Mouse (Mus musculus) left cerebral cortex, postnatal 14 days (tissue): Measurements from ENCODE around the gene Lrrc9. TPM values are rescaled to one million over a fixed set of nuclear protein-coding genes. Genes with fewer than 3 reads are reported as not detected.
A peak's percentile ranks its signal among the peaks of the same experiment; 100 is the strongest.

Experiments
- DNase-seq, 2 experiments: peaks; one replicate each; pipeline ENCODE4 v3.0.0; 2021 to 2022; ENCODE audit warnings: low spot score in 2 of 2, mixed read lengths in 1 of 2
- intact Hi-C: fragments of 180-260 bp; cut with DNase I; formaldehyde crosslinking; loops from one replicate; pipeline ENCODE4 v1.15.1; 2025
- total RNA-seq, 2 experiments: library from RNA; stranded (reverse); gene quantifications; 2 replicates each; pipeline ENCODE4 v1.2.3; 2021

Gene Lrrc9
- total RNA-seq, 2 experiments from 2014 or later = 1.0 to 1.4 TPM

GRCm38 (mm10) chr12:72465826-72466501 lies 24.3 kb downstream of the Lrrc9 start:
- intact Hi-C loops = no loop called here
- DNase-seq = no peak

GRCm38 (mm10) chr12:72467269-72467668 lies 25.6 kb downstream of the Lrrc9 start:
- intact Hi-C loops = no loop called here
- no peak for DNase-seq

- DNase-seq = no peak
- intact Hi-C loops = no loop called here
These were observed 26.1 kb downstream of the Lrrc9 start for GRCm38 (mm10) chr12:72467789-72468188.

- no peak for DNase-seq
- intact Hi-C loops = no loop called here
These were observed 35.2 kb downstream of the Lrrc9 start for GRCm38 (mm10) chr12:72476773-72477450.

- intact Hi-C loops = no loop called here
- no peak for DNase-seq
These were observed 40.6 kb downstream of the Lrrc9 start for GRCm38 (mm10) chr12:72482226-72482625.

- intact Hi-C loops = no loop called here
- no peak for DNase-seq
These were observed 43.2 kb downstream of the Lrrc9 start for GRCm38 (mm10) chr12:72484872-72485271.

- DNase-seq = no peak
- intact Hi-C loops = no loop called here
These were observed 45.8 kb downstream of the Lrrc9 start for GRCm38 (mm10) chr12:72487498-72487897.

- intact Hi-C loops = no loop called here
- DNase-seq = no peak
These were observed 48.3 kb downstream of the Lrrc9 start for GRCm38 (mm10) chr12:72489995-72490394.

- intact Hi-C loops = no loop called here
- DNase-seq = no peak
These were observed 49.5 kb downstream of the Lrrc9 start for GRCm38 (mm10) chr12:72491063-72491719.

GRCm38 (mm10) chr12:72496866-72497600 lies 55.4 kb downstream of the Lrrc9 start:
- DNase-seq = no peak
- intact Hi-C loops = no loop called here

GRCm38 (mm10) chr12:72509606-72510005 lies 67.9 kb downstream of the Lrrc9 start:
- DNase-seq = no peak
- intact Hi-C loops = loop anchor here (10.0 kb wide), 1 partner anchor 465 kb away; no protein-coding TSS in a partner anchor

GRCm38 (mm10) chr12:72515446-72515845 lies 73.8 kb downstream of the Lrrc9 start:
- peak; percentile 40 to 49 for DNase-seq
- intact Hi-C loops = loop anchor here (5.0 to 10.0 kb wide), 2 partner anchors 137 to 459 kb away; no protein-coding TSS in a partner anchor

- intact Hi-C loops = loop anchor here (5.0 to 10.0 kb wide), 2 partner anchors 134 to 457 kb away; no protein-coding TSS in a partner anchor
- no peak for DNase-seq
These were observed 76.6 kb downstream of the Lrrc9 start for GRCm38 (mm10) chr12:72518114-72518728.

- intact Hi-C loops = loop anchor here (5.0 to 10.0 kb wide), 2 partner anchors 133 to 455 kb away; no protein-coding TSS in a partner anchor
- no peak for DNase-seq
These were observed 77.7 kb downstream of the Lrrc9 start for GRCm38 (mm10) chr12:72519352-72519751.

GRCm38 (mm10) chr12:72519855-72520254 lies 78.2 kb downstream of the Lrrc9 start:
- DNase-seq = no peak
- intact Hi-C loops = loop anchor here (5.0 to 10.0 kb wide), 3 partner anchors 58 to 455 kb away; no protein-coding TSS in a partner anchor

GRCm38 (mm10) chr12:72520645-72521044 lies 79.0 kb downstream of the Lrrc9 start:
- intact Hi-C loops = loop anchor here (5.0 kb wide), 1 partner anchor 58 kb away; no protein-coding TSS in a partner anchor
- peak in 1 of 2 experiments; percentile 53 for DNase-seq

- no peak for DNase-seq
- intact Hi-C loops = no loop called here
These were observed 83.9 kb downstream of the Lrrc9 start for GRCm38 (mm10) chr12:72525588-72525987.

- intact Hi-C loops = no loop called here
- no peak for DNase-seq
These were observed 90.6 kb downstream of the Lrrc9 start for GRCm38 (mm10) chr12:72532303-72532702.

- intact Hi-C loops = no loop called here
- DNase-seq = no peak
These were observed 92.3 kb downstream of the Lrrc9 start for GRCm38 (mm10) chr12:72533986-72534385.
